Mouse (Mus musculus) ES-Bruce4 (cell line): ENCODE data around the gene Prr5. TPM values are rescaled to one million over a fixed set of nuclear protein-coding genes. Genes with fewer than 3 reads are reported as not detected.
A peak's percentile ranks its signal among the peaks of the same experiment; 100 is the strongest.

Experiments
- H3K27ac ChIP-seq: 2 replicates; pipeline ENCODE4 v1.5.1; 2012; ENCODE audit warnings: low read length, inconsistent platforms; ENCODE audit not compliant: insufficient read depth
- H3K27me3 ChIP-seq: 2 replicates; pipeline ENCODE4 v1.6.1; 2012; ENCODE audit warnings: mild to moderate bottlenecking, low read length, inconsistent platforms; ENCODE audit not compliant: control insufficient read depth, poor library complexity, insufficient read depth, severe bottlenecking
- H3K36me3 ChIP-seq: 2 replicates; pipeline ENCODE4 v1.6.1; 2012; ENCODE audit warnings: inconsistent platforms, mild to moderate bottlenecking, low read length, moderate library complexity; ENCODE audit not compliant: control insufficient read depth, poor library complexity, insufficient read depth, severe bottlenecking
- H3K4me1 ChIP-seq: one replicate; pipeline ENCODE4 v1.8.1; 2011; ENCODE audit warnings: low read length; ENCODE audit not compliant: control insufficient read depth, insufficient read depth
- H3K4me3 ChIP-seq: 2 replicates; pipeline ENCODE4 v1.5.1; 2011; ENCODE audit warnings: low read depth, mild to moderate bottlenecking, low read length
- H3K9ac ChIP-seq: 2 replicates; pipeline ENCODE4 v1.6.1; 2012; ENCODE audit warnings: low read depth, mild to moderate bottlenecking, inconsistent platforms; ENCODE audit not compliant: poor library complexity, severe bottlenecking
- H3K9me3 ChIP-seq: replicated peaks from 2 replicates; pipeline ENCODE4 v1.6.1; 2012; ENCODE audit warnings: mild to moderate bottlenecking, low read length, inconsistent platforms; ENCODE audit not compliant: control insufficient read depth, poor library complexity, insufficient read depth, severe bottlenecking
- CTCF ChIP-seq: IDR thresholded peaks from one replicate; pipeline ENCODE4 v1.8.1; 2011; ENCODE audit warnings: low read depth, low read length
- EP300 ChIP-seq: IDR thresholded peaks from 2 replicates; pipeline ENCODE4 v1.6.1; 2011; ENCODE audit warnings: low read depth, low read length; ENCODE audit not compliant: insufficient read depth
- POLR2A ChIP-seq: IDR thresholded peaks from one replicate; pipeline ENCODE4 v1.8.1; 2011; ENCODE audit warnings: low read length; ENCODE audit not compliant: insufficient read depth
- polyA plus RNA-seq: library from polyadenylated mRNA; stranded (reverse); fragments of >200 nt; gene quantifications from 2 replicates; pipeline ENCODE4 v1.2.4, GENCODE M21; 2011; ENCODE audit warnings: low read depth; ENCODE audit not compliant: missing spikeins, insufficient read depth, insufficient read length

The Prr5 gene
- polyA plus RNA-seq, 1 experiment = 17.3 TPM

DNA sequence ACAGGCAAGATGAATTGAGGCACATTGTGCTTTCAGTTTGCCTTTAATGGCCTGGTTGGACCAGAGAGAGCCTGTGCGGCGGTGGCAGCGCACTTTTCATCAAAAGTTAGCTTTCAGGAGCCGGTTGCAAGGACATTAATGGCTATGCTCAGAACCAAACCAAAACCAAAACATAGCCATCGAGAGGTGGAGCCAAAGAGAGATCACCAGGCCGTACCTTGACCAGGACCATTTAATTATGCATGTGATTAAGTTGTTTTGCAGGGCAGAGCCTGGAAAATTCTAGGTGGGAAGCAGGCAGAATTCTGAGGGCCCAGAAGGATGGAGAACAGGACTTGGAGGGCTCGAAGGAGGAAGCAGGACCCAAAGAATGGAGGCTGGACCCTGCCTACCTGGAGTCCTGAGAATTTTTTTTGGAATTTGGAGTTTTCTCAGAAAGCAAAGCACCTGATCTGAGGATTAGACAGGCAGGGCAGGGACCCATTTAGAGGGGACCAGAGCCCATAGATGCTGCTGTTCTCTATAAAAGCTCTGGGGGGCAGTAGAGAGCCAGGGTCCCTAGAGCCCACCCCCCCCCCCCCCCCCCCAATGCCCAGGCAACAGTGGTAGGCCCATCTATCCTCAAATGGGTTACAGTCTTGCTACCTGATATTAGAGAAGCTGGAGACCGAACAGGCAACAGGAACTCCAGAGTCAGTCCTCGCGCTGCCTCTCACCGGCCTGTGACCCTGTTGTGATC, 5.1 kb downstream of the Prr5 start:
- Histone ChIP-seq H3K36me3 (no peaks in the 10 kb centered on the region), H3K27ac (no peak overlapping the region), H3K9ac (no peak overlapping the region), H3K27me3 (no peaks in the 10 kb centered on the region), H3K9me3 (no peaks in the 10 kb centered on the region), H3K4me1 (peaks cover 3% of the 10 kb centered on the region), H3K4me3 (no peak overlapping the region)
- TF ChIP-seq CTCF (peak; percentile 12), EP300 (no peak)

GRCm38 (mm10) chr15:84675317-84675716, 5.9 kb downstream of the Prr5 start:
- H3K9ac ChIP-seq = no peak overlapping the region
- no peak overlapping the region for H3K4me3 ChIP-seq
- H3K27ac ChIP-seq = no peak overlapping the region
- no peaks in the 10 kb centered on the region for H3K27me3 ChIP-seq
- no peaks in the 10 kb centered on the region for H3K4me1 ChIP-seq
- H3K9me3 ChIP-seq = no peaks in the 10 kb centered on the region
- TF ChIP-seq EP300 = no peak
- no peak for TF ChIP-seq POLR2A
- no peak for TF ChIP-seq CTCF
- H3K36me3 ChIP-seq = no peaks in the 10 kb centered on the region

DNA sequence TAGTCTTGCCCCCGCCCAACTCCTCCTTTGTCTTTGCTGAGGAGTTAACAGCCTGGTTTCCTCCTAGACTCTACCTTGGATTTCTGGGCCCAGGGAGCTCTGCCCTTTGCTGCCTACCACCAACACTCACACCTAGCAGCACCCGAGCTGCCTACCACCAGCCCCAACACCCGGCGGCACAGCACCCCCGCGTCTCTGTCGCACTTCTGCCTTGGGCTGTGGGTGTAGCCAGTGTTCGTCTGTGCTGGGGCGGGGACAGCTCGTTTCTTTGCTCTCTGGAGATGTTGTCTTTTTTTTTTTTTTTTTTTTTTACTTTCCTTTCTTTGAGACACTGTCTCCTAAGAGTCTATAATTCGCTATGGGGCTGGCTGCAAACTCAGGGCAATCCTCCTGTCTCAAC, 8.5 kb downstream of the Prr5 start:
- H3K27ac ChIP-seq = no peak overlapping the region
- no peaks in the 10 kb centered on the region for H3K27me3 ChIP-seq
- H3K9ac ChIP-seq = no peak overlapping the region
- H3K4me3 ChIP-seq = no peak overlapping the region
- H3K9me3 ChIP-seq = no peaks in the 10 kb centered on the region
- no peaks in the 10 kb centered on the region for H3K36me3 ChIP-seq
- no peaks in the 10 kb centered on the region for H3K4me1 ChIP-seq
- no peak for TF ChIP-seq CTCF
- no peak for TF ChIP-seq POLR2A
- no peak for TF ChIP-seq EP300

DNA sequence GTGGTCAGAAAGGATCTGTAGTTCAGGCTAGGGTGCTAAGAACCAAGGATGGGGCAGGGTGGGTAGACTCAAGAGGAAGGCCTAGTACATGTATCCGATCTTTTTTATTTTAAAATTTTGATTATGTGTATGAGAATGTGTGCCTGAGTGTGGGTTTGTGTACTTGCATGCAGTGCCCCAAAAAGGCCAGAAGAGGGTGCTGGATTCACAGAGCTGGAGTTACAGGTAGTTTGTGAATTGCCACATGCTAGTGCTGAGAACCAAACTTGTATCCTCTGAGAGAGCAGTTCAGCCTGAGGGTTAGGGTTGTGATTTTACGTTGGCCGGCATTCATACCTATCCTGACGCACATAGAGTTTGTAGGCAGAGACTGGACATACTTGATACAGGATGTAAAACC, 9.7 kb downstream of the Prr5 start:
- no peak overlapping the region for H3K4me3 ChIP-seq
- no peak overlapping the region for H3K9ac ChIP-seq
- H3K4me1 ChIP-seq = no peaks in the 10 kb centered on the region
- no peaks in the 10 kb centered on the region for H3K36me3 ChIP-seq
- no peaks in the 10 kb centered on the region for H3K27me3 ChIP-seq
- no peak overlapping the region for H3K27ac ChIP-seq
- no peaks in the 10 kb centered on the region for H3K9me3 ChIP-seq
- TF ChIP-seq EP300 = no peak
- TF ChIP-seq CTCF = peak; percentile 63

DNA sequence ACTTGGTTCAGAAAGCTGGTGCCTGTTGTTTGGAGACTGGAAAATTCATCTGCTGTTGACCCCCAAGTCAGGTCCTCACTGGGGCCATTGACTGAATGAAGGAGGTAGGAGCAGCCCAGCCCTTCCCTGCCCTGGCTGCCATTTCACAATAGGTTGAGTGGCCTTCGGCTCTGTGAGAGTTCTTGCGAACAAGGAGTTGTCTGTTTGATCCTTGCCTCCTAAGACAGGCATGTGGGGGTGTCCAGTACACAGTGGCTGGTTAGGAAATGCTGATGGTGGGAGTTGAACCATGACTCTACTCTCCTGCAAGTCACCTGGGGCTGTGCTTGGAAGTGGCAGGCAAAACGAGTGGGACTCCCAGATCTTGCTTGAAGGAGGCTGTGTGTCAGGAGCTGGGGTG, 10.4 kb downstream of the Prr5 start:
- TF ChIP-seq CTCF (no peak), EP300 (no peak), POLR2A (no peak)
- no peak overlapping the region for H3K27ac ChIP-seq
- no peak overlapping the region for H3K4me3 ChIP-seq
- H3K9ac ChIP-seq = no peak overlapping the region
- no peaks in the 10 kb centered on the region for H3K9me3 ChIP-seq
- H3K36me3 ChIP-seq = no peaks in the 10 kb centered on the region
- no peaks in the 10 kb centered on the region for H3K27me3 ChIP-seq
- no peaks in the 10 kb centered on the region for H3K4me1 ChIP-seq

DNA sequence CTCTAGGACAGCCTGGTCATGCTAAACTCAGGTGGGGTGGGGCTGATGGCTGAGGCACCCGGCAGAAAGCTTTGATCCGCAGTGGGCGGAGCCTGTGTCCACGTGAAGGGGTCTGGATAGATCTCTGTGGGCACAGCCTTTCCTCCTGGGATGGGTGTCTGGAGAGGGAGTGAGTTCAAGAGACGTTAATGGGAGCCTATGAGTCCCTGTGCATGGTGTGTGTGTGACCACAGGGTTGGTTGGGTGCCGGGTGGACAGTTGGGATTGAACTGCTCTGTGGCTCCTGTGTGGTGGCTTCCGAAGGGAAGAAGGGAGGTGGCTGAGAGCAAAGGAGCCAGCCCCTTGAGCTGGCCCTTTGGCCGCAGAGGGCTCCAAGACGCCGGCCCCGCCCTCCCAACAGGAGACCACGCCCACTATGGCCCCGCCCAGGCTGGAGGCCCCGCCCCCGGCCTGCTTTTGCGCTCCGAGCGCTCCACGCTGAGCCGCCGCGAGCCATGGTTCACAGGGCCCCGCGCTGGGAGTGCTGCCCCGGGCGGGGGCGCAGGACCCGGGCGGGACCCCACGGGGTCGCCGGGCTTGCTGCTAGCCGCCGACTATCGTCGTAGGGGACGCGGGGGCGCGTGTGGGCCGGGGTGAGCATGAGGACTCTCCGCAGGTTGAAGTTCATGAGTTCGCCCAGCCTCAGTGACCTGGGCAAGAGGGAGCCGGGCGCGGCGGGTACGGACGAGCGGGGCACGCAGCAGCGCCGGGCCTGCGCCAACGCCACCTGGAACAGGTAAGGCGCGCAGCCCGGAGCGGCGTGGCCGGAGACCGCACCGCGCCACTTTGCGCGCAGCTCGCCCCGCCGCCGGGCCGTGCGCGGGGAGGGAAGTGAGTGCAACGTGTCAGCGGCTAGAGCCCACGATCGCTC, 11.4 kb downstream of the Prr5 start:
- 0 out of 2 replicates have a peak overlapping the region, but pooled peaks have one; percentile 10 for H3K27ac ChIP-seq

More for the DNA sequence above, 11.4 kb downstream of the Prr5 start:
- H3K9ac ChIP-seq = peak overlapping the region; percentile 89
- H3K36me3 ChIP-seq = no peaks in the 10 kb centered on the region
- peaks cover 3% of the 10 kb centered on the region for H3K4me1 ChIP-seq
- no peaks in the 10 kb centered on the region for H3K27me3 ChIP-seq
- H3K9me3 ChIP-seq = no peaks in the 10 kb centered on the region
- H3K4me3 ChIP-seq = peak overlapping the region; percentile 76
- TF ChIP-seq POLR2A = no peak
- TF ChIP-seq EP300 = no peak
- TF ChIP-seq CTCF = no peak
